Mouse (Mus musculus): ENCODE measurements around the gene Slc25a13.

DNA sequence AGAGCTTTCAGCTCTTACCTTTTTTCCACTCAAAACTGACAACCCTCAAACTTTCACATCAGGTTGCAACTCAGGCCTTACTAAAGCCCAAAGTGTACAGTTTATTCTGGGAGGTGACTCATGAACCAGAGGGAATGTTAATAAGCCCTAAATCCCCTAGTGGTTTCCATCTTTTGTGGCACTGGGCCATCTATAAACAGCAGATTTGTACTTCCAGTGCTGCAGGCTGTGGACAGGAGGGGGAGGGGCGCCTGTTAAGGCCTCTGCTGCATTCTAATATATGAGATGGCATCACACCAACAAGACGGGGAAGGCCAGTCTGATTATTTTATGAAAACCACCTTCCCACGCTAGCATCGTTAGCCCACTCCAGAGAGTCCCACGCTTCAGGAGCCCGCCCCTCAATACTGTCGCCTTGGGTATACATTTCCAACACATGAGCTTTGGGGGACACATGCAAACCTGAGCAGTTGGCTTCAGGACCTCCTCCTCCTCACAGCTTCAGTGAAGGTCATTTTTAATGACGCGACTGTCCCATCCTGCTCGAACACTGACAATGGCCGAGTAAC lies 48.3 kb downstream of the Slc25a13 start:
- TF ChIP-seq CTCF (IDR thresholded peaks at IDR 0.05; ENCODE audit: low read depth): no peak
- no peak for TF ChIP-seq EP300 (IDR thresholded peaks at IDR 0.05; ENCODE audit: low read depth)
